Mouse (Mus musculus): Measurements from ENCODE around the gene Smchd1. TPM values are rescaled to one million over a fixed set of nuclear protein-coding genes. Genes with fewer than 3 reads are reported as not detected.
A peak's percentile ranks its signal among the peaks of the same experiment; 100 is the strongest.

Gene Smchd1
- 34.9 and 38.4 TPM in 2 replicates for polyA plus RNA-seq (2015; fragmentation: Nextera tagmentation; extraction: Ambion mirVana)

- Histone ChIP-seq H3K27ac (replicated peaks) (peak within 1 kb of the TSS; percentile 98), H3K27me3 (replicated peaks) (no peaks in the 10 kb centered on the region), H3K36me3 (no peaks in the 10 kb centered on the region), H3K9me3 (no peaks in the 10 kb centered on the region), H3K4me1 (peaks cover 21% of the 10 kb centered on the region), H3K9ac (peak within 1 kb of the TSS; percentile 91), H3K4me3 (peak within 1 kb of the TSS; percentile 97), H3K4me2 (peak within 1 kb of the TSS; percentile 94)
- ATAC-seq (ENCODE audit: extremely low read depth, insufficient number of reproducible peaks, low FRiP score, low TSS enrichment): peak; percentile 95
- under 1% methylated on average over 101 of the region's 109 CpGs for WGBS
Observed at GRCm38 (mm10) chr17:71474762-71475704, at the start of gene Smchd1. Gene Smchd1 (minus strand): TSS chr17:71475343.

GRCm38 (mm10) chr17:71510297-71510696 is 35.2 kb upstream of the Smchd1 start:
- WGBS: 93% methylated on average over 11 of the region's 11 CpGs
- no peaks in the 10 kb centered on the region for H3K9me3 ChIP-seq
- H3K36me3 ChIP-seq: peaks cover 95% of the 10 kb centered on the region
- no peaks in the 10 kb centered on the region for H3K27me3 ChIP-seq (replicated peaks)
- H3K4me3 ChIP-seq: no peak overlapping the region
- H3K9ac ChIP-seq: no peak overlapping the region
- H3K4me1 ChIP-seq: no peaks in the 10 kb centered on the region
- H3K27ac ChIP-seq (replicated peaks): no peak overlapping the region
- no peak overlapping the region for H3K4me2 ChIP-seq
- no peak for ATAC-seq (ENCODE audit: extremely low read depth, insufficient number of reproducible peaks, low FRiP score, low TSS enrichment)

- Histone ChIP-seq H3K9me3 (no peaks in the 10 kb centered on the region), H3K4me3 (no peak overlapping the region), H3K4me1 (no peaks in the 10 kb centered on the region), H3K36me3 (peaks cover 92% of the 10 kb centered on the region), H3K27ac (replicated peaks) (no peak overlapping the region), H3K4me2 (no peak overlapping the region), H3K9ac (no peak overlapping the region), H3K27me3 (replicated peaks) (no peaks in the 10 kb centered on the region)
- 87% methylated on average over 8 of the region's 8 CpGs for WGBS
- no peak for ATAC-seq (ENCODE audit: extremely low read depth, insufficient number of reproducible peaks, low FRiP score, low TSS enrichment)
Observed at GRCm38 (mm10) chr17:71506832-71507231, 31.7 kb upstream of the Smchd1 start.

GRCm38 (mm10) chr17:71495784-71496183 is 20.6 kb upstream of the Smchd1 start:
- WGBS: 80% methylated on average over 4 of the region's 4 CpGs
- H3K36me3 ChIP-seq: peaks cover 66% of the 10 kb centered on the region
- no peak for ATAC-seq (ENCODE audit: extremely low read depth, insufficient number of reproducible peaks, low FRiP score, low TSS enrichment)
- no peaks in the 10 kb centered on the region for H3K27me3 ChIP-seq (replicated peaks)
- H3K4me1 ChIP-seq: no peaks in the 10 kb centered on the region
- no peaks in the 10 kb centered on the region for H3K9me3 ChIP-seq
- H3K4me2 ChIP-seq: no peak overlapping the region
- no peak overlapping the region for H3K9ac ChIP-seq
- no peak overlapping the region for H3K4me3 ChIP-seq
- H3K27ac ChIP-seq (replicated peaks): no peak overlapping the region

- Histone ChIP-seq H3K9ac (no peak overlapping the region), H3K4me1 (peaks cover 4% of the 10 kb centered on the region), H3K4me3 (no peak overlapping the region), H3K4me2 (no peak overlapping the region), H3K36me3 (peaks cover 21% of the 10 kb centered on the region), H3K27me3 (replicated peaks) (no peaks in the 10 kb centered on the region), H3K9me3 (no peaks in the 10 kb centered on the region), H3K27ac (replicated peaks) (no peak overlapping the region)
- 76% methylated on average over 4 of the region's 4 CpGs for WGBS
- ATAC-seq (ENCODE audit: extremely low read depth, insufficient number of reproducible peaks, low FRiP score, low TSS enrichment): no peak
Observed at GRCm38 (mm10) chr17:71491332-71491686, 16.2 kb upstream of the Smchd1 start.

- Histone ChIP-seq H3K4me3 (no peak overlapping the region), H3K4me1 (peaks cover 9% of the 10 kb centered on the region), H3K4me2 (no peak overlapping the region), H3K27ac (replicated peaks) (no peak overlapping the region), H3K9me3 (no peaks in the 10 kb centered on the region), H3K36me3 (peaks cover 16% of the 10 kb centered on the region), H3K27me3 (replicated peaks) (no peaks in the 10 kb centered on the region), H3K9ac (no peak overlapping the region)
- WGBS: 51% methylated on average over 9 of the region's 9 CpGs
- no peak for ATAC-seq (ENCODE audit: extremely low read depth, insufficient number of reproducible peaks, low FRiP score, low TSS enrichment)
Observed at GRCm38 (mm10) chr17:71490666-71491331, 15.7 kb upstream of the Smchd1 start.

- Histone ChIP-seq H3K36me3 (peaks cover 7% of the 10 kb centered on the region), H3K9ac (no peak overlapping the region), H3K27me3 (replicated peaks) (no peaks in the 10 kb centered on the region), H3K4me2 (no peak overlapping the region), H3K4me3 (no peak overlapping the region), H3K9me3 (no peaks in the 10 kb centered on the region), H3K27ac (replicated peaks) (no peak overlapping the region), H3K4me1 (peaks cover 11% of the 10 kb centered on the region)
- ATAC-seq (ENCODE audit: extremely low read depth, insufficient number of reproducible peaks, low FRiP score, low TSS enrichment): no peak
- 77% methylated on average over 9 of the region's 9 CpGs for WGBS
Observed at GRCm38 (mm10) chr17:71489703-71490461, 14.7 kb upstream of the Smchd1 start.

- Histone ChIP-seq H3K27ac (replicated peaks) (peak overlapping the region; percentile 39; the same call in 1 of the 2 replicates), H3K4me3 (no peak overlapping the region), H3K9ac (peak overlapping the region; percentile 37; the same call in 1 of the 2 replicates), H3K4me2 (peak overlapping the region; percentile 38), H3K36me3 (no peaks in the 10 kb centered on the region), H3K9me3 (no peaks in the 10 kb centered on the region), H3K27me3 (replicated peaks) (no peaks in the 10 kb centered on the region), H3K4me1 (peaks cover 11% of the 10 kb centered on the region)
- ATAC-seq (ENCODE audit: extremely low read depth, insufficient number of reproducible peaks, low FRiP score, low TSS enrichment): no peak
- WGBS: 32% methylated on average over 8 of the region's 8 CpGs
Observed at GRCm38 (mm10) chr17:71486231-71486851, 11.2 kb upstream of the Smchd1 start.

- no peaks in the 10 kb centered on the region for H3K27me3 ChIP-seq (replicated peaks)
- ATAC-seq (ENCODE audit: extremely low read depth, insufficient number of reproducible peaks, low FRiP score, low TSS enrichment): no peak
- peaks cover 11% of the 10 kb centered on the region for H3K4me1 ChIP-seq
- H3K36me3 ChIP-seq: no peaks in the 10 kb centered on the region
- WGBS: 65% methylated on average over 12 of the region's 12 CpGs
- H3K4me3 ChIP-seq: 0 out of 2 replicates have a peak overlapping the region, but pooled peaks have one; percentile 1
- H3K9me3 ChIP-seq: no peaks in the 10 kb centered on the region
- H3K27ac ChIP-seq (replicated peaks): 0 out of 2 replicates have a peak overlapping the region, but pooled peaks have one; percentile 39
- H3K4me2 ChIP-seq: peak overlapping the region; percentile 38
- peak overlapping the region; percentile 37; the same call in 1 of the 2 replicates for H3K9ac ChIP-seq
Observed at GRCm38 (mm10) chr17:71485791-71486230, 10.7 kb upstream of the Smchd1 start.

- 88% methylated on average over 5 of the region's 5 CpGs for WGBS
Observed at GRCm38 (mm10) chr17:71484711-71485110, 9.6 kb upstream of the Smchd1 start.

More at GRCm38 (mm10) chr17:71484711-71485110, 9.6 kb upstream of the Smchd1 start:
- ATAC-seq (ENCODE audit: extremely low read depth, insufficient number of reproducible peaks, low FRiP score, low TSS enrichment): no peak
- H3K27ac ChIP-seq (replicated peaks): no peak overlapping the region
- H3K36me3 ChIP-seq: no peaks in the 10 kb centered on the region
- H3K9me3 ChIP-seq: no peaks in the 10 kb centered on the region
- H3K4me2 ChIP-seq: no peak overlapping the region
- no peaks in the 10 kb centered on the region for H3K27me3 ChIP-seq (replicated peaks)
- no peak overlapping the region for H3K9ac ChIP-seq
- H3K4me1 ChIP-seq: peaks cover 11% of the 10 kb centered on the region
- no peak overlapping the region for H3K4me3 ChIP-seq
